Mouse (Mus musculus) myocyte (in vitro differentiated cells): Measurements from ENCODE around the gene Pappa. TPM values are rescaled to one million over a fixed set of nuclear protein-coding genes. Genes with fewer than 3 reads are reported as not detected.

Source experiments
- H3K27me3 ChIP-seq: one replicate; pipeline ENCODE4 v1.6.1; 2011; ENCODE audit not compliant: control insufficient read depth, insufficient read depth, insufficient read length
- H3K36me3 ChIP-seq: one replicate; pipeline ENCODE4 v1.6.1; 2011; ENCODE audit not compliant: control insufficient read depth, insufficient read depth
- H3K4me2 ChIP-seq: one replicate; pipeline ENCODE4 v1.6.1; 2011; ENCODE audit warnings: low read depth, control low read depth
- H3K4me3 ChIP-seq: one replicate; pipeline ENCODE4 v1.5.1; 2011; ENCODE audit warnings: mild to moderate bottlenecking, control low read depth, moderate library complexity
- H3K79me2 ChIP-seq: one replicate; pipeline ENCODE4 v1.6.1; 2011; ENCODE audit not compliant: control insufficient read depth, insufficient read depth
- H3ac ChIP-seq: one replicate; pipeline ENCODE4 v1.6.1; 2011; ENCODE audit not compliant: control insufficient read depth, insufficient read length
- CEBPB ChIP-seq: IDR thresholded peaks from 2 replicates; pipeline ENCODE4 v1.6.1; 2011; ENCODE audit warnings: mild to moderate bottlenecking, moderate library complexity; ENCODE audit not compliant: poor library complexity, insufficient read depth, severe bottlenecking
- E2F4 ChIP-seq: IDR thresholded peaks from one replicate; pipeline ENCODE4 v1.6.1; 2011; ENCODE audit warnings: mild to moderate bottlenecking, control low read depth, moderate library complexity; ENCODE audit not compliant: insufficient read depth
- MAX ChIP-seq: IDR thresholded peaks from one replicate; pipeline ENCODE4 v1.6.1; 2011; ENCODE audit warnings: low read depth, mild to moderate bottlenecking, control low read depth
- MYOD1 ChIP-seq, 3 experiments: IDR thresholded peaks; one replicate each; pipeline ENCODE4 v1.6.1; 2011; ENCODE audit warnings: control low read depth in 2 of 3, low read depth in 2 of 3, mild to moderate bottlenecking in 2 of 3, moderate library complexity in 1 of 3; ENCODE audit not compliant: insufficient read length in 2 of 3, control insufficient read depth in 1 of 3
- MYOG ChIP-seq, 3 experiments: IDR thresholded peaks; one replicate each; pipeline ENCODE4 v1.6.1; 2011; ENCODE audit warnings: control low read depth in 2 of 3, low read depth in 2 of 3, mild to moderate bottlenecking in 2 of 3; ENCODE audit not compliant: insufficient read length in 2 of 3, control insufficient read depth in 1 of 3, insufficient read depth in 1 of 3
- POLR2A ChIP-seq: IDR thresholded peaks from one replicate; pipeline ENCODE4 v1.6.1; 2011; ENCODE audit warnings: low read depth, mild to moderate bottlenecking, control low read depth, moderate library complexity; ENCODE audit not compliant: insufficient read length
- POLR2AphosphoS2 ChIP-seq: IDR thresholded peaks from one replicate; pipeline ENCODE4 v1.6.1; 2011; ENCODE audit warnings: low read depth, control low read depth; ENCODE audit not compliant: insufficient read length
- REST ChIP-seq: IDR thresholded peaks from one replicate; pipeline ENCODE4 v1.6.1; 2011; ENCODE audit warnings: mild to moderate bottlenecking, control low read depth, moderate library complexity; ENCODE audit not compliant: insufficient read depth, insufficient read length
- SRF ChIP-seq: IDR thresholded peaks from one replicate; pipeline ENCODE4 v1.6.1; 2011; ENCODE audit warnings: low read depth; ENCODE audit not compliant: control insufficient read depth, insufficient read length
- TCF12 ChIP-seq: IDR thresholded peaks from one replicate; pipeline ENCODE4 v1.6.1; 2011; ENCODE audit warnings: mild to moderate bottlenecking, control low read depth; ENCODE audit not compliant: poor library complexity, insufficient read depth, severe bottlenecking
- TCF3 ChIP-seq: IDR thresholded peaks from one replicate; pipeline ENCODE4 v1.6.1; 2011; ENCODE audit warnings: low read depth, control low read depth; ENCODE audit not compliant: insufficient read length
- USF1 ChIP-seq: IDR thresholded peaks from one replicate; pipeline ENCODE4 v1.6.1; 2011; ENCODE audit warnings: low read depth, mild to moderate bottlenecking, control low read depth, moderate library complexity
- polyA plus RNA-seq: library from polyadenylated mRNA; unstranded; fragments of >200 nt; fragmentation: generic; extraction: Trizol; gene quantifications from one replicate; pipeline ENCODE4 v1.2.1, GENCODE M21; 2012; ENCODE audit warnings: missing spikeins

Gene Pappa
- polyA plus RNA-seq, 1 experiment = 0.12 TPM

- Histone ChIP-seq H3K4me2 (no peak overlapping the region), H3K79me2 (no peaks in the 10 kb centered on the region), H3ac (no peak overlapping the region), H3K27me3 (no peaks in the 10 kb centered on the region), H3K4me3 (no peak overlapping the region), H3K36me3 (no peaks in the 10 kb centered on the region)
- TF ChIP-seq REST (no peak), POLR2A (no peak), SRF (no peak), E2F4 (no peak), MAX (no peak), CEBPB (no peak), USF1 (no peak), TCF3 (no peak), MYOG (IDR thresholded peaks at IDR 0.05; ENCODE audit: control insufficient read depth in 1 of 3, insufficient read depth in 1 of 3, insufficient read length in 2 of 3, low read depth in 2 of 3) (no peak), POLR2AphosphoS2 (no peak), MYOD1 (IDR thresholded peaks at IDR 0.05; ENCODE audit: control insufficient read depth in 1 of 3, insufficient read length in 2 of 3, low read depth in 2 of 3) (no peak), TCF12 (no peak)
Observed at GRCm38 (mm10) chr4:65272295-65272694, 148.3 kb downstream of the Pappa start.

- H3ac ChIP-seq = no peak overlapping the region
- no peaks in the 10 kb centered on the region for H3K79me2 ChIP-seq
- no peak overlapping the region for H3K4me2 ChIP-seq
- no peak overlapping the region for H3K4me3 ChIP-seq
- no peak for TF ChIP-seq E2F4
- TF ChIP-seq CEBPB = no peak
- TF ChIP-seq TCF3 = no peak
- TF ChIP-seq TCF12 = no peak
- no peak for TF ChIP-seq SRF
- TF ChIP-seq MYOD1 (IDR thresholded peaks at IDR 0.05; ENCODE audit: control insufficient read depth in 1 of 3, insufficient read length in 2 of 3, low read depth in 2 of 3) = no peak
- no peak for TF ChIP-seq POLR2A
- no peak for TF ChIP-seq USF1
- TF ChIP-seq REST = no peak
- TF ChIP-seq MAX = no peak
- TF ChIP-seq POLR2AphosphoS2 = no peak
- no peak for TF ChIP-seq MYOG (IDR thresholded peaks at IDR 0.05; ENCODE audit: control insufficient read depth in 1 of 3, insufficient read depth in 1 of 3, insufficient read length in 2 of 3, low read depth in 2 of 3)
- no peaks in the 10 kb centered on the region for H3K27me3 ChIP-seq
- H3K36me3 ChIP-seq = no peaks in the 10 kb centered on the region
Observed at GRCm38 (mm10) chr4:65273299-65273851, 149.4 kb downstream of the Pappa start.

GRCm38 (mm10) chr4:65278451-65279271, 154.7 kb downstream of the Pappa start:
- no peak for TF ChIP-seq MYOG (IDR thresholded peaks at IDR 0.05; ENCODE audit: control insufficient read depth in 1 of 3, insufficient read depth in 1 of 3, insufficient read length in 2 of 3, low read depth in 2 of 3)
- TF ChIP-seq MAX = no peak
- TF ChIP-seq E2F4 = no peak
- no peak for TF ChIP-seq TCF12
- no peak for TF ChIP-seq SRF
- no peak for TF ChIP-seq POLR2A
- no peak for TF ChIP-seq POLR2AphosphoS2
- no peak for TF ChIP-seq MYOD1 (IDR thresholded peaks at IDR 0.05; ENCODE audit: control insufficient read depth in 1 of 3, insufficient read length in 2 of 3, low read depth in 2 of 3)
- no peak for TF ChIP-seq REST
- TF ChIP-seq USF1 = no peak
- no peak for TF ChIP-seq CEBPB
- no peak for TF ChIP-seq TCF3
- H3K36me3 ChIP-seq = no peaks in the 10 kb centered on the region
- no peak overlapping the region for H3K4me2 ChIP-seq
- H3K27me3 ChIP-seq = no peaks in the 10 kb centered on the region
- H3K4me3 ChIP-seq = no peak overlapping the region
- H3ac ChIP-seq = no peak overlapping the region
- H3K79me2 ChIP-seq = no peaks in the 10 kb centered on the region

- TF ChIP-seq REST (no peak), MAX (no peak), POLR2A (no peak), SRF (no peak)
- Histone ChIP-seq H3K79me2 (no peaks in the 10 kb centered on the region), H3K27me3 (no peaks in the 10 kb centered on the region), H3K4me3 (no peak overlapping the region), H3ac (no peak overlapping the region), H3K36me3 (no peaks in the 10 kb centered on the region), H3K4me2 (no peak overlapping the region)
Observed at GRCm38 (mm10) chr4:65279272-65279653, 155.3 kb downstream of the Pappa start.
